Mouse (Mus musculus): ENCODE results near the gene Hcn3.

Hcn3 gene

GRCm38 (mm10) chr3:89147101-89147978 is 12.7 kb downstream of the Hcn3 start:
- no peak for DNase-seq (ENCODE audit: low spot score in 2 of 2)

GRCm38 (mm10) chr3:89145566-89145965 is 14.4 kb downstream of the Hcn3 start:
- no peak for DNase-seq (ENCODE audit: low spot score in 2 of 2)

DNA sequence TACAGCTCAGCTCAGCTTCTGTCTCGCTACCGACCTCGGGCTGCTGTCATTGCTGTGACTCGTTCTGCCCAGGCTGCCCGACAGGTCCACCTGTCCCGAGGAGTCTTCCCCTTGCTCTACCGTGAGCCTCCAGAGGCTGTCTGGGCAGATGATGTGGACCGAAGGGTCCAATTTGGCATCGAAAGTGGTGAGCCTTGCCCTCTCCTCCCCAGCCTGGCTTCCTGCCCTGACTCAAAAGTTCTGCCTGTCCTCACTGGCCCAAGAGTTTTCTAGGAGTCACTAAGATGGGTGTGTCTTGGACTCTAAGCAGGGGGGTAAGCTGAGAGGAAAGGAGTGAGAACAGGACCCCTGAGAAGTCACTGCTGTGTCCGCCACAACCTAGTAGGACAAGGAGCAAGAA is 15.2 kb downstream of the Hcn3 start:
- DNase-seq (ENCODE audit: low spot score in 2 of 2), result no peak

DNA sequence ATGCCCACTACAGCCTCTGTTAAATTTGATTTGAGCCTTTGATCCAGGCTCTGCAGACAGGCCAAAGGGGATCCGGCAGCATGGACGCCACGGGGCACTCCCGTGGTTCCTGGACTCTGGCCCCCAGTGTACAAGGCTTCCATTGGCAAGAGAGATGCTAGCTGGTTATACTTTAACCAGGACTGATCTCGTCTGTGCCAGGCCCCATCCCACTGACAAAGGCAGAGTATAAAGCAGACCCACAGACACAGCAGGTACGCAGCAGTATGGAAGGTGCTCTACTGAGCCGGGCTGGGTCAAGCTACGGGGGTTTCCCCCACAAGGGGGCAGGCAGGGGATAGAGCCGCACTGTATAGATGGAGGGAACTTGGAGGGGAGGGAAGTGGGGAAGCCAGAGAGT is 23.6 kb downstream of the Hcn3 start:
- DNase-seq (ENCODE audit: low spot score in 2 of 2), result no peak

- DNase-seq (ENCODE audit: low spot score in 2 of 2), result no peak
These were observed 24.0 kb downstream of the Hcn3 start, which contains the start of gene Pklr for GRCm38 (mm10) chr3:89135958-89136357. Gene Pklr (plus strand): TSS chr3:89136142.

- DNase-seq (ENCODE audit: low spot score in 2 of 2), result no peak
These were observed 26.2 kb downstream of the Hcn3 start for GRCm38 (mm10) chr3:89133752-89134151.

- no peak for DNase-seq (ENCODE audit: low spot score in 2 of 2)
These were observed 26.9 kb downstream of the Hcn3 start for GRCm38 (mm10) chr3:89133063-89133450.

- DNase-seq (ENCODE audit: low spot score in 2 of 2), result peak; percentile 47 to 51
These were observed 27.5 kb downstream of the Hcn3 start for GRCm38 (mm10) chr3:89132285-89133062.

- peak; percentile 59 to 68 for DNase-seq (ENCODE audit: low spot score in 2 of 2)
These were observed 28.2 kb downstream of the Hcn3 start for GRCm38 (mm10) chr3:89131816-89132215.

GRCm38 (mm10) chr3:89129908-89130307 is 30.1 kb downstream of the Hcn3 start:
- no peak for DNase-seq (ENCODE audit: low spot score in 2 of 2)

- DNase-seq (ENCODE audit: low spot score in 2 of 2), result no peak
These were observed 34.0 kb downstream of the Hcn3 start for GRCm38 (mm10) chr3:89125981-89126380.

GRCm38 (mm10) chr3:89124241-89124640 is 35.8 kb downstream of the Hcn3 start:
- DNase-seq (ENCODE audit: low spot score in 2 of 2), result no peak

- DNase-seq (ENCODE audit: low spot score in 2 of 2), result no peak
These were observed 36.7 kb downstream of the Hcn3 start for GRCm38 (mm10) chr3:89123313-89123712.

- peak in 1 of 2 experiments; percentile 50 for DNase-seq (ENCODE audit: low spot score in 2 of 2)
These were observed 44.5 kb downstream of the Hcn3 start for GRCm38 (mm10) chr3:89115522-89115921.

DNA sequence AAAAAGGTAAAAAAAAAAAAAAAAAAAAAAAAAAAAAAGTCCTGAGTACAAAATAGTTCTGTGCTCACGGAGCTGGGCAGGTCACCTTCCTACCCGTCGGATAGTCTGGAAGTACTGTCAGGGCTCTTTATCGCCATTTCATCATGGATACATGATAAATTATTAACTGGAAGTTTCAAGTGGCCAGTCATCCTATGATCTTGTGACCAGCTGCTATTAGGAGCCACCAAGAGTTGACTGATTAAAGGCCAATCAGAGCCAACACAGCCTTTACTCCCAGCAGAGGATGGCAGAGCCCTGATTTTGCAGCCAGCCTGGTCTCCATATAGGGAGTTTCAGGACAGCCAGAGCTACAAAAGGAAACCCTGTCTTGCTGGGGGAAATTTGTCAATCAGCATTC is 46.9 kb downstream of the Hcn3 start:
- DNase-seq (ENCODE audit: low spot score in 2 of 2), result no peak

DNA sequence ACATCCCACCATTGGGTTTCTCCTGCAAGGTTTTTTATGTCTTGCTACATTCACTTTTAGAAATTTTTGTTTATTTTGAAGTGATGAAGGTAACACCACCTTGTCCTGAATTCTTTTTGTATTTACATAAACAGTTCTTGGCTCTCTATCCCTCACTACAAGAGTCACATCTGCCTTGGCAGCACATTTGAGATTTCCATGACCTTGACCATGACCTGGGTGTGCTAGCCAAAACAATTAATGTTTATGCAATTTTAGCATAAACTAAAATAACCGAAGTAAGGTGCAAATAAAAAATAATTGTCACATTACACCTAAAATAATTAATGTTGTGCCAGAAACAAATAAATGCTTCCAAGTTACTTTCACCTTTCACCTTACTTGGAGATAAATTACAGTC is 51.9 kb downstream of the Hcn3 start:
- DNase-seq (ENCODE audit: low spot score in 2 of 2), result no peak

DNA sequence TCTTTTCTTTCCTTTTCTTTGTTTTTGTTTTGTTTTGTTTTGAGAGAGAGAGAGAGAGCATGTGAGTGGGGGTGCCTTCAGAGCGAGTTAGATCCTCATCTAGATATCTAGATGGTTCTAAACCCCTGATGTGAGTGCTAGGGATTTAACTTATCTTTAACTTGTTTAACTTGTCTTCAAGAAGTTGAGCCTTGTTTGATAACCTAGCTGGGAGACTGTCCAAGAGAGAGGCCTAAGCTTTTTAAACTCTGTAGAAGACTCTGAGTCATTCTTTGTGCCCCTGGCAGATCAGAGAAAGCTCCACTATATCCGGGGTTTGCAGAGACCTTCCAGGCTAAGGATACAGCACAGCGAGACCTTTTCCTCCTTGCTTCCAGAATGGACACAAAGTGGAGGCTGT is 52.5 kb downstream of the Hcn3 start:
- no peak for DNase-seq (ENCODE audit: low spot score in 2 of 2)

- DNase-seq (ENCODE audit: low spot score in 2 of 2), result no peak
These were observed 53.1 kb downstream of the Hcn3 start for GRCm38 (mm10) chr3:89106881-89107280.

DNA sequence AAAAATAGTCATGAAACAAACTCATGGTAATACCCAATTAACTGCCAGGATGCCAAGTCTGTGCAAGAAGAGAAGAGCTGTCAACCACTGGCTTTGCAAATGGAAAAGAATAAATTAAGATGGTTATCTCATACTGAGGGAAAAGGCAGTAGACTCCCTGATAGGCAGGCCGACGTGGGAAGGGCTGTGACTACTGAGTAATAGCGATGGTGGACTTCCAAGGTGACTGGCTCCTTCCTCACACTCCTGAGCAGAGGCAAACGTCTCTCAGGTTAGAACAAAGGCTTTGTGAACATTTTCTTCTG is 56.8 kb downstream of the Hcn3 start:
- DNase-seq (ENCODE audit: low spot score in 2 of 2), result no peak

- DNase-seq (ENCODE audit: low spot score in 2 of 2), result no peak
These were observed 57.3 kb downstream of the Hcn3 start for GRCm38 (mm10) chr3:89102495-89103290.

DNA sequence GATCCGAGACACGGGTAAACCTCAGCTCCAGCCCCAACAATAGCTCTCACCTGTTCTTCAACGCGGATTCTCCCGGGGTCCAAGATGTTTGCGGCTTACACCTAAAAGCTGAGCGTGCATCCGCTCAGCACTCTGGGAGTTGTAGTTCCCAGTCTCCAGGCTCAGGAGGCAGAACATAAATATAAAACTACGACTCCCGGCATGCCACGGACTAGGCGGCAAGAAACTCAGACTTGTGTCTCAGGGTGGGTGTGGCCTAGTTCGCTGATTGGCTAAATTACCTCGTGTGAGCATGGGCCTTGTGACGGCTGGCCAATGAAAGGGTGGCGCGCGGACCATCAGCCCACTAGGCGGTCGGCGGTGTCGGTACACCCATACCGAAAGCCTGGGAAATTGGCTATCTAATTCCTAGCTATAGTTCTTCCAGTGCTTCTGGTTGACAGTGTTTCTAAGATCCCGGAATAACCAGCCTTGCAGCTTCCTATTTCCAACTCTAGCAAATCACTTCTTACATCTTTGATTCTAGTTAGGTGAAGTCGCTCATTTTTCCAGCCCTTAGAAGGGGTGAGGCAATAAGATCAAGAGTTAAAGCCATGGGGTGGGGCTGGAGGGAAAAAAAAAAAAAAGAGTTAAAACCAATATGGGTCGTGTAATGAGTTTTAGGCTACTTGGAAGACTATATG is 58.0 kb downstream of the Hcn3 start, which contains the start of gene Fdps:
TSS of gene Fdps (minus strand) at position 148 of the 683 bp plus-strand sequence.
- DNase-seq (ENCODE audit: low spot score in 2 of 2), result peak; percentile 96 to 99

- DNase-seq (ENCODE audit: low spot score in 2 of 2), result peak in 1 of 2 experiments; percentile 62
These were observed 58.6 kb downstream of the Hcn3 start for GRCm38 (mm10) chr3:89101459-89101811.

Data from right cerebral cortex, adult 2 months (tissue).